Mouse (Mus musculus): Measurements from ENCODE around the gene Kcnc2.
"Not testable (repeated sequence)": the region's sequence is repeated elsewhere in the genome, so short reads cannot be mapped to it uniquely, and the experiment has no call there.

The Kcnc2 gene

DNA sequence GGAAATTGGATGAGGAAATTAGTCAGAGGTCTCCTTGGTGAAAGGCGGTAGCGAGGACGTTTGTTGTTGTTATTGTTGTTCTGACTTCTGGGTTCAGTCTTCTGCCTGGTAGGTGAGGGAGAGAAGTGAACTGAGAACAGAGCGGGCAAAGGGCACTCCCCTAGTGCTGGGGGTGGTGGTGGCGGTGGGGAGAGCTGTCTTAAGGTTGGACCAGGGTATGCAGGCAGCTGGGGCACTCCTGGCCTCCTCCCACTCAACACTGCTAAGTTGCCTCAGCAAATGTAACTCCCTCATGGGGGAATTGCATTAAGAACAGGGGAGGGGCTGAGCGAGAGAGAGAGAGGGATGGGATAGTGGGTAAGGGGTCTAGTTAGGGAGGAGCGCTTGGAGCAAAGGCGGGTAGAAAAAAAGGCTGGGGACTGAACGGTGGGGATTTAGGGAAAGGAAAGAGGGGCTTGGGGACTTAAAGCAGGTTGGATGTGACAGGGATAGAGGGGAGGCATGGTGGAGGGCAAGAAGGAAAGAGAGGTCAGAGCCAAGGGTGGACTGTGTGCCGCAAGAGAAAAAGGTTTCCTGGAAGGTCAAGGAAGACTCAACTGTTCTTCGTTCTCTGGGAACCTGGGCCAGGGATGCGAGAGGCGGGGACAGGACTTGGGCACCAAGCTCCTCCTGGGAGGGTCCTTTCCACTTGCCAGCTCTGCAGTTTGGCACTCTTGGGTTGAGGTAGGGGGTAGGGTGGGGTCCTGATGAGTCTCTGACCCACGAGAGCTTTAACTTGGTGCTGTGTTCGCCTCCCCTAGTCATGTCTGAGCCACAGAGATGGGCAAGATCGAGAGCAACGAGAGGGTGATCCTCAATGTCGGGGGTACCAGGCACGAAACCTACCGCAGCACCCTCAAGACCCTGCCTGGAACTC, at the start of gene Kcnc2:
Kcnc2 (plus strand) TSS at position 235 of the 916 bp plus-strand sequence.
- DNase-seq: peak; percentile 8

DNA sequence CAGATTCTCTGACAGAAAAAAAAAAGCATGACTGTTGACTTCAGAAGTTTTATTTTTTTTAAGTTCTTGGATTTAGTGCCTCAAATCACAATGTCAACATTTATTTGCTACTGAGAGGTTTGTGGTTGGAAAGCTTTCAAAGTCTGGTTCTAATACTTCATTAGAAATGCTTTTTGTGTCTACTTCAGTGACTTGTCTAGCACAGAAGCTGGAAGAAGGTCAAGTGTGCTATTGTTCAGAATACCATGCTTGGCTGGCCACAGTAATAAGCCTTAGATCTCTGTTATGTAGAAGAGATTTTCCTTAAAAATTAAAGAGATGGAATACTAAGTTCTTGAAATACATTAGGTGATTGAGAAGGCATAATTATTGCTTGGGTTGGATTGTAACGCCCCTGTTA, 43.8 kb upstream of the Kcnc2 start:
- no peak for DNase-seq

DNA sequence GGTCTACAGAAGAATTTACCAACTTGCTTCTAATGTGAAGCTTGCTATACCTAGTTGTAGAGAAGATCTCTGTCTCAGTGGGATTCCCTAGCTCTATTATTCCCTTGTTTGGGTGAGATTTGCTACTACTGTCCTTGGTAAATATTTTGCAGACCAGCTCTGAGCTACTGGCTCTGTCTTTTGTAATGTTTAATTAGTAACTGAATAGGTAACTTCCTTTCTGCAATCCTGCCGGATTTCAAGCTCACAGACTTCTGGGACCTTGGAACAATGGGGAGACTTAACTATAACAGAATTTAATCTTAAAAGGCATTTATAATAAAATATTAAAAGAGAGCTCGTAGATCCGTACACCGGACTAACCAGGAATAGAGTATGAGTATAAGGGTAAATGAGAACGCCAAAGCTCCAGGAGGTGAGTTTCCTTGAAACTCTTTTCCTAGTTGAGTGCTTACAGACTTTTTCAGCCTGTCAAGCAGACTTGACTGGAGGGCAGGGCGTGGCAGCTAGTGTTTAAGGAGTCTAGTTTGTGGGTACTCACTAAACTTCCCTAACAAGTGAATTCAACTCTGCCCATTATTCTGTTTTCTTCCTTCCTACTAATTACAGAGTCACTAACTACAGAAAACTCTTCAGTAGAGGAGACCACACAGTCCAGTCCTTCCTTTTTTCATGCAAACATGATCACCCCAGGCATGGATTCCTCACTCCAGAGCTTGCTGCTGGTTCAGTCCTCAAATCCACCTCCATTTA, 41.7 kb upstream of the Kcnc2 start:
- not testable (repeated sequence) for DNase-seq

DNA sequence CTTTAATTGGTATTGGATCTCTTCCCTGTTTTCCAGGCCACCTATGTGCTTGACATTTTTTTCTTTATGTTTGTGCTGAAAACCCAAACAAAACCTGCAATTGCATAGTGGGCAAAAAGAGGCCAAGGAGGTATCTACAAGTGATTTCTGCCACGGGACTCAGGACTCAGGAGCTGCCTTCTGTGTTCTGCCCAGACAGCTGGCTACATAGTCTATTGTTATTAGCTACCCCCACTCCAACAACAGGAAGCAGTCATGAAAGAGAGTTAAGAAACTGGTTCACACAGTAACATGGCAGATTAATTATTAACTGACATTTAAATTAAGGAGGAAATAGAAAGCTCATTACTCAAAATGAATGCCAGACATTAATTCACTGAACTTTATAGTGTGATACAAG, 38.2 kb upstream of the Kcnc2 start:
- DNase-seq: not testable (repeated sequence)

DNA sequence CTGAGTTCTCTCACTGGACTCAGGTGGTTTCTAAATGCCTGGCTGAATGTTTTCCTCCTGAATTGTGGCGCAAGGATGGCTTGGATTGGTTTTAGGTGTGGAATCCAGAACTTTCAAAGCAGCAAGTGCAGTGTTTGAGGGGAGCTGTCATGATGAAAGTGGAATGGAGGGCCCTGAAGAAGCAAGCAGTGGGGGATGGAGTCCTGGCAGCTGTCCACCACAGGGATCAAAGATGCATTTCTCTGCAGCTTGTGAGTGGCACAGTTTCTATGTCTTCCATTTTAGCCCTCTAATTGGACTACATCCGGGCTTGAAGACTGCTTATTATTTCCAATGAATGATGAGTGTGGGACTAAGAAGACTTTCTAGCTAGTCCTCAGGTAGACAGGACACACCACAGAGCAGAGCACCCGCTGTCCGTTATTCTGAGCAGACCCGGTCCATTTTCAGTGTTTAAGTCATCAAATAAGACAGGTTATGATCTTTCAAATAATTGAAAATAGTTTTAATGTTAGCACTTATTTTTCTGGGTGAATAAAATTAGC, 35.5 kb upstream of the Kcnc2 start:
- not testable (repeated sequence) for DNase-seq

DNA sequence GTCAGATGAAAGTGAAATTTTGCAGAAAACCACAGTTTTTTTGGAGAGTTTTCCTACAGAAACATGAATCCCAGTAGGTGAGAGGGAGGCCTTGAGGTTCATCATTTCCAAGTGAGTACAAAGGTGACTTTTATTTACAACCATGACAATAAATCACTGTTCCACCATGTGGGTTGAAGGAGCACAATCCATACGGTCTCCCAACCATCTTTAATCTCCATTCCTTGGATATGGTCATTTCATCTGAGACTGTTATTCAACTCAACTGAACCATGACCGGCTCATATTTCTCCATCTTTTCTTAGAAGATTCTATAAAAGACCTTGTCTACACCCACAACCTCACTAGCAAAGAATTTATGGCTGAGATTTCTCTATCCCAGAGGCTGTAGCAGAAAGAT, 22.6 kb upstream of the Kcnc2 start:
- DNase-seq: no peak

DNA sequence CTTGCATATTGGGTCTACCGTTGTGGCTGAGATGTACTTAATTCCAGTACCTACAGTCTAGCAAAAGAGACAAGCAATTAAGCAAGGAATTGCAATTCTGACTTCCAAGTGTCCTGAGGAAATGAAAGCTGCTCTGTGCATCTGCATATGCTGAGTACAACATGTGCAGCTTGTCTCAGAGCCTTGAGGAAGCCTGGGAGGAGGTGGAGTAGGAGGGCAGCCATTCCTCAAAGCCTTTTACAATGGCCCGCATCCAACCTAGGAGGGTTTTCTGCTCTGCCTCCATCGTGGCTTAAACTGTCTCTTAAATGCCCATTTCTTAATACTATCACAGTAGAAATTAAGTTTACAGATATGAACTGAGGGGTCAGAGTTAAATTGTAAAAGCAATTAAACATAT, 7.5 kb upstream of the Kcnc2 start:
- DNase-seq: no peak

DNA sequence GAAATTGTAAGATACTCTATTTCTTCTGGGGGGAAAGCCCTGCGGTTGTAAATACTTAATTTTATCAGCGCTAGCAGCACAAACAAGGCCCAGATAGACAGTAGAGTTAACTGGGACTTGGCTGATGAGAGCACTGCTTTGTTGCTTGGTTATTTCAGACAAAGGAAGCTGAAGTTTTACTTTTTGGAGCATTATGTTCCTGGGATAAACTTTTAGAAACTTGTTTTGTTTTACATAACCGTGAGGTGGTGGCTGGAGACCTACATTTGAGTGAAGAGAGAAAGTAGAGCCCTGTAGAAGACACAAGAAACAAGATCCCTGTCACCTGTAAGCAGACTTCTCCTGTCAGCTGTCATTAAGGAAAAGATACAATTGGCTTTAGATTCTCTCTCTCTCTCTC, 1.4 kb upstream of the Kcnc2 start:
- DNase-seq: no peak

DNA sequence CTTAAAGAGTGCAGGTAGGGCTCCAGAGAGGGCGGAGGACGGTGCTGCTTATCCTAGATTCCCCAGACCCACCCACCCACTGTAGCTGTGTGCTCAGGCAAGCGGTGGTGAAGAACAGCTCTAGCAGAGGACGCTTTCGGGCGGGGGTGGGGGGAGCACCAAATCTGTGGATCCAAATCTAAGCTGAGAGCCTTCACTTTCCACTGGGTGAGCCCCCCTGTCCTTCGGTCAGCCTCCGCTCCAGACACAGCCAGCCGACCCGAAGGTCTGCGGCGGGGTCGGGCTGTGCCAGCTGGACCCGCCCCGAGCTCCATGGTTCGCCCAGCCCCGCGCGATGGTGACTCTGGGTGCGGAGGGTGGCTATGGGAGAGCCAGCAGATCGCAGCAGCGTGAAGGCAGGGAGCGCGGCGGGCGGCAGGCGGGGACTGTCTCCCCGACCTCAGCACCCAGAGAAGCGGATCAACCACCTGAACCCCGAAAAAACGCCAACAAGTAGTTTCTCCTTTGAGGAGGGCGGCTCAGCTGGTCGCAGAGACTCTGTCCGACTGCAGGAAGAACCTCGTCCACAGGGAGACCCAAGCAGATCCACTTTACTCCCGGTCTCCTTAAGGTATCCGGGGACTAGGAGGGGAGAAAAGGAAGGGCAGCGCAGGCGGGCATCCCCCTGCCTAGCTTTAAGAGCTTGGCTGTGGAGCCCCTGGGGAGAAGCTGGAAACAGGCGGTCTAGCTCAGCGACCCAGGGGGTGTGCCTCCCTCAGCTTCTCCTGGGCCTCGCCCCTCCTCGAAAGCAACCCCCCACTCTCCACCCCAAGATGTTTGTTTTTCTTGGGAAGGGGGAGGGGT, 761 bp upstream of the Kcnc2 start:
- peak; percentile 35 for DNase-seq

DNA sequence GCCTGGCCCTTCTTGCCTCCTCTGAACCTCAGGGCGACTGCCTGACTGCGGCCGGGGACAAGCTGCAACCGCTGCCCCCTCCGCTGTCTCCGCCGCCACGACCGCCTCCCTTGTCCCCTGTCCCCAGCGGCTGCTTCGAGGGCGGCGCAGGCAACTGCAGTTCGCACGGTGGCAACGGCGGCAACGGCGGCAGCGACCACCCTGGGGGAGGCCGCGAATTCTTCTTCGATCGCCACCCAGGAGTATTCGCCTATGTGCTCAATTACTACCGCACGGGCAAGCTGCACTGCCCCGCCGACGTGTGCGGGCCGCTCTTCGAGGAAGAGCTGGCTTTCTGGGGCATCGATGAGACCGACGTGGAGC, 863 bp downstream of the Kcnc2 start:
- peak; percentile 37 for DNase-seq

DNA sequence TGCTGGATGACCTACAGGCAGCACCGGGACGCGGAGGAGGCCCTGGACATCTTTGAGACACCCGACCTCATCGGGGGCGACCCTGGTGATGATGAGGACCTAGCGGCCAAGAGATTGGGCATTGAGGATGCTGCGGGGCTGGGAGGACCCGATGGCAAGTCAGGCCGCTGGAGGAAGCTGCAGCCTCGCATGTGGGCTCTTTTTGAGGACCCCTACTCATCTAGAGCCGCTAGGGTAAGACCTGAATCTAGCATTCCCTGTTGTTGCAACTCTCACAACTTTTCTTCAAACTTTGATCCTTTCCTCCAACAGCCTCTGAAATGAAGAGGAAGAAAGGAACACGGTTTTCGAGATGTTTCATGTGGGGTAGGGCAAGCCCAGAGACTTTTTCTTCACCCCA, 1.2 kb downstream of the Kcnc2 start:
- peak; percentile 8 for DNase-seq

DNA sequence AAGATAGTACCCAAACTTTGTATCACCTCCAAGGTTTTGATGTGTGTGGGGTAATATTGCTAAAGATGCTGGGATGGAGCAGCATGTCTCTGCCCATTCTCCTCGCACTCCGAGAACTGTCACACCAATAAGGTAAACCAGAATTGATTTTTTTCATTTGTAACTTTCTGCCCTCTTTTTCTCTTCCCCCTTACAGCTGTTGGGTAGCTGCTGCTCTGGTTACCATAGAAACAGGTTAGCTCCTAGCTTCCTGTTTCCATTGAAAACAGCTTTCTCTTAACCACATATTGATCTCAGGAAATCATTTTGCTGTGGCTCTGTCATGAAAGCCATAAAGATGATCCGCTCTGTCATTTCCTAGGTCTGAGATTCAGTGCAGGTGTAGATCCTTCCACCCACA, 7.1 kb downstream of the Kcnc2 start:
- no peak for DNase-seq

DNA sequence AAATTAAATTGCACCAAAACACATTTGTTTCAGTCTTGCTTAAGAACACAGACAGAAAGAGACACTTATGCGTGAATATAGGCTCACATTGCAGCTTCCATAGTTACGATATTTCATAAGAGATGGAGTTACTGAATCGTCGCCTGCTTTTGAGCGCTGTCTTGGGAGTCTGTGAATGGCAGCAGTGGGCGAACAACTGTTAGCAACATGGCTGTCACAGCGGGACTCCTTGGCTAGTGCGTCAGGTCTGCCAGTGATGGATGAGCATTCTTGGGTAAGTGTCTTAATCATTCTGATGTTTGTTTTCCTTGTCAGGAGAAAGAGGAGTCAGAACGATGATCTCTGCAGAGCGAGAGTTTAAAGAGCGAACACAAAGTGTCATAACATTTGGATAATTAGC, 44.2 kb downstream of the Kcnc2 start:
- peak; percentile 12 for DNase-seq

DNA sequence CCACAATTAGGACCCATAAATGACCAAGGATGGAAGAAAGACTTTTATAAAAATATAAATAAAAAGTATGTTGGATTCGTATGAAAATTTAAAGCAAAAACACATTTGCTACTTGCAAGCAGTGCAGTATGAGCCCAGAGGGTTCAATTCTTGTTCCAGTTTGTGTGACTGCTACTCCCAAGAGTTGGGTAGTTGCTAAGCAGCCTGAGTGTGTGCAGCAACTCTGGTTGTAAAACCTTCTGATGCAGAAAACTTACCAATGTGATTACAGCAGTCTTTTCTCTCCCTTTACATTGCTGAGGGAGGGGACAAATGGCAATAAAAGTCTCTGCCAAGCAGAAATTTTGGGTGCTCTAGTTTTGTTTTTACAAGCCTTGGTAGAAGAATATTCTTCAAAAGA, 46.9 kb downstream of the Kcnc2 start:
- no peak for DNase-seq

DNA sequence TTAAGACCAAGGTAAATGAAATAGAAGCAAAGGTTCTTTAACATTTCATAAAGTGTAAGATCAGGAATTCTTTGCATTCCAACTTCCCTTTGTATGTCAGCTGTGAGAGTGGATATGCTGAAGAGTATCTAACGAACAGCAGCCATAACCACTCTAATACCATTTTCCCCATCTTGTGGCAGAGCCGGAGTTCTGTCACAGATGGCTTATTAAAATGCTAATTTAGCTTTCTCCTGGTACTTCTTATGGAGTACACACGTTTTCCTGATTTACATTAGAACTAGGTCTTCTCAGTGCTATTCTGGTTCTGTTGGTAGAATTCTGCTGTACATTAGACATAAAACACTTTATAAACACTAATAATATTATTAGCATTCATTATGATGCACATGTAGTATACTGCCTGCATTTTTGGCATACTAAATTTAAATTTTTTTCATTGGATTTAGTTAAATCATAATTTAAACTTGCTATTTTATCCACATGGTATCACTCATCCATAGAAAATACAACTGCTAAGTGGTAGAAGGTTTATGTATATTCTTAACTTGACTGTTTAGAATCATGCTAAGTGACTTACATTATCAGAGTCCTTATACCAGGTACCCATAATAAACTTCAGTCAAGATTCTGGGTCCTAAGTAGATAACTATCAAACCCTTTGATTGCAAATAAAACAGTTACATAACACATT, 86.9 kb downstream of the Kcnc2 start:
- no peak for DNase-seq

DNA sequence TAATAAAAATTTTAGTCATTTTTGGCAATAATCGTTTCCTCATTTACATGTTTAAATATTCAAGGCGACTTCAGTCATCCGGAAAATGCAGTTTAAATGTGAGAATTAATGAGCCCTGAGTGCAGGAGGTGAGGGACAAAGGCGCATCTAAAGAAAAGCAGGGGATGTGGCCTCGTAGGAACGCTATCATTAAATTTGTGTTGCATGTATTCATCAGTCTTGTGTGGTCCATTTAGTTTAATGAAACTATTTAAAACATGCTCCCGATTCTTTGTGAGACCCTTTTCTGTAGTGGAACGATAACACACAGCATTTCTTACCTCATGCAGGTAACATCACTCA, 87.4 kb downstream of the Kcnc2 start:
- no peak for DNase-seq

DNA sequence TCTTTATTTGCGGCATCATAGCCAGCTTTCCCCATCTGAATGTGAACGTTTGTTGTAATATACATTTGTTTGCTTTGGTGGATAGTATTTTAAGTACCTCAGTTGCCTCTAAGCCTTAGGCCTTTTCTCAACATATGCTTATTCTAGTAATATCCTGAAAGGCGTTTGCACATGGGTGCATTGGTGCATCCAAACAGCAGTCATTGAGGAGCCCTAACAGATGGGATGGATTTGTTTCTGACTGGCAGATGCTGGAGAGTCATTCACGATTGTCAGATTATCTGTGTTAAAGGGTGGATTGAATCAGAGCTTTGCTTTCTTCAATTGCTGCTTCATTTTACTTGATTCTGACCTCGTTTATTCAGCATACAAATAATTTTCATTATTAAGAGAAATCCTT, 89.8 kb downstream of the Kcnc2 start:
- no peak for DNase-seq

DNA sequence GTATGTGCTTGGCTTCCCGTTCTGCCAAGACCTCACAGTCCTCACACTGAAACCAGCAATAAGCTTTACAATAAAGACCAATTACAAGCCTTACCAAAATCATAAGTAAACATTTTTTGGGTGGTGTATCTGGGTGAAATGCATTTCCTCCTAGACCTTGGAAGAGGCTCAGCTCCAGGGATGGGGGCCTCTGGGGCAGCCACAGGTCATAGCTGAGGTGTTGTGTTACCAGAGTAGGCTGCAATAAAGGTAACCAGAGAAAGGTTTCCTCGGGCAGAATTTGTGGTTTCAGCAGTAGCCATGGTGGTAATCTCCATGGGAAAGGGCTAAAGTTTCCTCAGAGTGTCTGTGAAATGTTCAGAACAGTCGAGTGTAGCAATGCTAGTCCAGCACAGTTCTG, 97.4 kb downstream of the Kcnc2 start:
- no peak for DNase-seq

DNA sequence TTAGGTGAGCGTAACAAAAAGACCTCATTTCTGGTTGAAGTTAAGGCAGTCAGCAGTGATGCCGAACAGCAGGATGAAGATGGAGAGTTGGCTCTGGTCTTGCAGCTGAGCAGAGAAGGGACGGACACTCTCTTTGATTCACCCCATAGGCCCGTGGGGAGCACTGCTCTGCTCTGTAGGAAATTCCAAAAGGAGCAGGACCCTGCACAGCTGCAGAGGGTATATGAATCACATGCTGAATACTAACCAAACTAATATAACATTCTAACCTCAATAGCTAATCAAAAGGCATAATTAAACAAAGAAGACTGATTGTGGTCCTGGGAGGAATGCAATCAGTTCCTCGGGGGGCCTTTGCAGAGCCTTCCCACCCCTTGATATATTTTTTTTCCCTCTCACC, 106.2 kb downstream of the Kcnc2 start:
- DNase-seq: no peak

DNA sequence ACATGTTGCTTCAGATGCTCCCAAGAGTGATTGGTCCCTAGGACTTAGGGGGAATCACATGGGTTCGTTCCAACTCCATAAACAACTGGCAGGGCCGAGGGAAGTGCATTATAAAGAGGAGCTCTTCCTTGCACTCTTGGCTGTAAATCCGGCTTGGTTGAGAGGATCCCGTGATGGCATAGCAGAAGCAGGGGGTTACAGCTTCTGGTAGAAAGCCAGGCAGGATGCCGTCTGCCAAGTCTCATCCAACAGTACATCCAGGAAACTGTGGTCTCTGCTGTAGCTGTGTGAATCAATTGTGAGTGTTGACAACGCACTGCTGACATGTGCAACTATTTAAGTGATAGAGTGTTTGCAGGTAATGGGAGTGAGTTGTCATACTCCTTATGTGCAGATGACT, 107.5 kb downstream of the Kcnc2 start:
- no peak for DNase-seq

DNA sequence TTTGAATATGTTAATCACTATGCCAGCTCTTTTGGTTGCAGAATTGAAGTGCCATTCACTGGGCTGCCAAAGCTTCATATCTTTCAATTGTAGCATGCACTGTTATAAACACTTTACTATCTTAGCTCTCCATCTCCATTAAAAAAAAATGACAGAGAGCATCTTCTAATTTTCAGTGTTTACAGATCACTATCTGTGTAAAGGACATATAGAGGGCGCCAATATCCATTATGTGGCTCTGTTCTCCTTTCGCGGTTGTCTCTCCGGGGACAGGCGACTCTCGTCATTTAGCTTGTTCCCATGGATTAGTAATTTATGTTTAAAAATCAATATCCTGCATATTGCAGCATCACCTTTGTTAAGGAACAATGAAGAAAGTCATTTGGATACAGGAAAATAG, 109.7 kb downstream of the Kcnc2 start:
- DNase-seq: no peak

DNA sequence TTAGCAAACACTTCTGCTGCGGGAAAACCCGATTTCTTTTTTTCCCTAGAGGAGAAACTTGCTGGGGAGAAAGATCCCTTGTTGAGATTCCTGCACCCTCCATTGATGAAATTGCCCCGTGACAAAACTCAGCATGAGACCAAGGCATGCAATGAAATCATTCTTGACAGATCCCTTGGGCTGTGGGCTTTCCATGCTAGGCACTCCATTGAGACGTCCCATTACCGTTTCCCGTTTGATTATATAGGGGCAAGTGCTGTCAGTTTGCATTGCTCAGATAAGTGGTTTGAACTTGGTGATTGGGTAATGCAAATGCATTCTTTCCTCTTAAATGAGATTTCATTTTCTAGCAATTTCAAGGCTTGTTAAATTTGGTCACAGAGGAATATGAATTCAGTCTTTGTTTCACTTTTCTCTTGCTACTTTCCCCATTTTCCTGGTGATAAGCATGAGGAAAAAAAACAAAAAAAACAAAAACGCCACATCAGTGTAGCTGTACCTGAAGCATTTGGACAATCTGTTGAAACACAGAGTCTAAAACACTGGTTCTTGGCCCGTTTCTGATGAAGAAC, 123.6 kb downstream of the Kcnc2 start:
- no peak for DNase-seq
